Mouse (Mus musculus) myocyte (in vitro differentiated cells): ENCODE data around the gene Epha4. TPM values are rescaled to one million over a fixed set of nuclear protein-coding genes. Genes with fewer than 3 reads are reported as not detected.

Source experiments
- H3K27me3 ChIP-seq: one replicate; pipeline ENCODE4 v1.6.1; 2011; ENCODE audit not compliant: control insufficient read depth, insufficient read depth, insufficient read length
- H3K36me3 ChIP-seq: one replicate; pipeline ENCODE4 v1.6.1; 2011; ENCODE audit not compliant: control insufficient read depth, insufficient read depth
- H3K4me2 ChIP-seq: one replicate; pipeline ENCODE4 v1.6.1; 2011; ENCODE audit warnings: low read depth, control low read depth
- H3K4me3 ChIP-seq: one replicate; pipeline ENCODE4 v1.5.1; 2011; ENCODE audit warnings: mild to moderate bottlenecking, control low read depth, moderate library complexity
- H3K79me2 ChIP-seq: one replicate; pipeline ENCODE4 v1.6.1; 2011; ENCODE audit not compliant: control insufficient read depth, insufficient read depth
- H3ac ChIP-seq: one replicate; pipeline ENCODE4 v1.6.1; 2011; ENCODE audit not compliant: control insufficient read depth, insufficient read length
- CEBPB ChIP-seq: IDR thresholded peaks from 2 replicates; pipeline ENCODE4 v1.6.1; 2011; ENCODE audit warnings: mild to moderate bottlenecking, moderate library complexity; ENCODE audit not compliant: poor library complexity, insufficient read depth, severe bottlenecking
- E2F4 ChIP-seq: IDR thresholded peaks from one replicate; pipeline ENCODE4 v1.6.1; 2011; ENCODE audit warnings: mild to moderate bottlenecking, control low read depth, moderate library complexity; ENCODE audit not compliant: insufficient read depth
- MAX ChIP-seq: IDR thresholded peaks from one replicate; pipeline ENCODE4 v1.6.1; 2011; ENCODE audit warnings: low read depth, mild to moderate bottlenecking, control low read depth
- MYOD1 ChIP-seq, 3 experiments: IDR thresholded peaks; one replicate each; pipeline ENCODE4 v1.6.1; 2011; ENCODE audit warnings: control low read depth in 2 of 3, low read depth in 2 of 3, mild to moderate bottlenecking in 2 of 3, moderate library complexity in 1 of 3; ENCODE audit not compliant: insufficient read length in 2 of 3, control insufficient read depth in 1 of 3
- MYOG ChIP-seq, 3 experiments: IDR thresholded peaks; one replicate each; pipeline ENCODE4 v1.6.1; 2011; ENCODE audit warnings: control low read depth in 2 of 3, low read depth in 2 of 3, mild to moderate bottlenecking in 2 of 3; ENCODE audit not compliant: insufficient read length in 2 of 3, control insufficient read depth in 1 of 3, insufficient read depth in 1 of 3
- POLR2A ChIP-seq: IDR thresholded peaks from one replicate; pipeline ENCODE4 v1.6.1; 2011; ENCODE audit warnings: low read depth, mild to moderate bottlenecking, control low read depth, moderate library complexity; ENCODE audit not compliant: insufficient read length
- POLR2AphosphoS2 ChIP-seq: IDR thresholded peaks from one replicate; pipeline ENCODE4 v1.6.1; 2011; ENCODE audit warnings: low read depth, control low read depth; ENCODE audit not compliant: insufficient read length
- REST ChIP-seq: IDR thresholded peaks from one replicate; pipeline ENCODE4 v1.6.1; 2011; ENCODE audit warnings: mild to moderate bottlenecking, control low read depth, moderate library complexity; ENCODE audit not compliant: insufficient read depth, insufficient read length
- SRF ChIP-seq: IDR thresholded peaks from one replicate; pipeline ENCODE4 v1.6.1; 2011; ENCODE audit warnings: low read depth; ENCODE audit not compliant: control insufficient read depth, insufficient read length
- TCF12 ChIP-seq: IDR thresholded peaks from one replicate; pipeline ENCODE4 v1.6.1; 2011; ENCODE audit warnings: mild to moderate bottlenecking, control low read depth; ENCODE audit not compliant: poor library complexity, insufficient read depth, severe bottlenecking
- TCF3 ChIP-seq: IDR thresholded peaks from one replicate; pipeline ENCODE4 v1.6.1; 2011; ENCODE audit warnings: low read depth, control low read depth; ENCODE audit not compliant: insufficient read length
- USF1 ChIP-seq: IDR thresholded peaks from one replicate; pipeline ENCODE4 v1.6.1; 2011; ENCODE audit warnings: low read depth, mild to moderate bottlenecking, control low read depth, moderate library complexity
- polyA plus RNA-seq: library from polyadenylated mRNA; unstranded; fragments of >200 nt; fragmentation: generic; extraction: Trizol; gene quantifications from one replicate; pipeline ENCODE4 v1.2.1, GENCODE M21; 2012; ENCODE audit warnings: missing spikeins

Gene Epha4
- polyA plus RNA-seq, 1 experiment: 0.29 TPM

DNA sequence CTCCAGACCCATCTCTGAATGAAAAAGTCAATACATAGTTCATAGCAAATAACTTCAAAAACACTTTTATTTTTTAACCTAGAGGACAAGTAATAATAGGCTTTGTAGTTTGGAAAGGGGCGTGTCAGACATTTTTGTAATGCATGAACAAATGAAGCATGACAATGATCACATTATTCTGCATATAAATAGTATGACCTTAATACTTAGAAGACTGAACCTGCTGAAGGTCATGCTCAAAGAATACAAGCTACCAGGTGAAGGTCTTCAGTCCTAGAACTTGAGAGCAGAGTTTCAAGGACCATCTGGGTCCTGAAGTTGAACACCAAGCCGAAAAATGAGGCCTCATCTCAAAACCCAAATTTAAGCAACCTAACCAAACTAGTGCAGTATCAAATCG is 62.2 kb downstream of the Epha4 start:
- no peaks in the 10 kb centered on the region for H3K79me2 ChIP-seq
- no peaks in the 10 kb centered on the region for H3K27me3 ChIP-seq
- no peak overlapping the region for H3K4me3 ChIP-seq
- H3K36me3 ChIP-seq: no peaks in the 10 kb centered on the region
- no peak overlapping the region for H3ac ChIP-seq
- no peak for TF ChIP-seq POLR2AphosphoS2
- no peak for TF ChIP-seq POLR2A
- TF ChIP-seq MYOD1 (IDR thresholded peaks at IDR 0.05; ENCODE audit: control insufficient read depth in 1 of 3, insufficient read length in 2 of 3, low read depth in 2 of 3): no peak
- no peak for TF ChIP-seq CEBPB
- no peak for TF ChIP-seq MYOG (IDR thresholded peaks at IDR 0.05; ENCODE audit: control insufficient read depth in 1 of 3, insufficient read depth in 1 of 3, insufficient read length in 2 of 3, low read depth in 2 of 3)
- TF ChIP-seq USF1: no peak
- no peak for TF ChIP-seq REST
- TF ChIP-seq TCF12: no peak
- no peak for TF ChIP-seq SRF
- no peak for TF ChIP-seq TCF3
- no peak for TF ChIP-seq MAX
- no peak for TF ChIP-seq E2F4
- no peak overlapping the region for H3K4me2 ChIP-seq

DNA sequence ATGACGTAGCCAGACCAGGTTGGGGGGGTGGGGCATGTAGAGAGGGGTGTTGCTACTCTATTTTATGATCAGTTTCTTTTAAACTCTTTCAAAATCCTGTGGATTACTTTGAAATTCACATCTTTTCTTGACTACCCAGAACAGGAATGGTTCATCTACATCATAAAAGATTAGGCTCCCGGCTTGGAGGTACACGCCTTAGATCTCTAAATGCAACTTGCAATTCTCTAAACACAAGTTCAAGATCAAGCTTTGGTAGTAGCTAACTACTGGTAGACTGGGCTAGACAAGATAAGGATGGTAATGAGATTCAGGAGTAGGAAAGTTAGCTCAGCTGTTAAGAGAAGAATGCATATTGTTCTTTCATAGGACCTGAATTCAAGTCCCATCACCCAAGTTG is 63.3 kb downstream of the Epha4 start:
- Histone ChIP-seq H3K79me2 (no peaks in the 10 kb centered on the region), H3ac (no peak overlapping the region), H3K36me3 (no peaks in the 10 kb centered on the region), H3K4me2 (no peak overlapping the region), H3K27me3 (no peaks in the 10 kb centered on the region), H3K4me3 (no peak overlapping the region)
- TF ChIP-seq CEBPB (no peak), MAX (no peak), REST (no peak), SRF (no peak), TCF12 (no peak), USF1 (no peak), POLR2AphosphoS2 (no peak), TCF3 (no peak), MYOD1 (IDR thresholded peaks at IDR 0.05; ENCODE audit: control insufficient read depth in 1 of 3, insufficient read length in 2 of 3, low read depth in 2 of 3) (no peak)

DNA sequence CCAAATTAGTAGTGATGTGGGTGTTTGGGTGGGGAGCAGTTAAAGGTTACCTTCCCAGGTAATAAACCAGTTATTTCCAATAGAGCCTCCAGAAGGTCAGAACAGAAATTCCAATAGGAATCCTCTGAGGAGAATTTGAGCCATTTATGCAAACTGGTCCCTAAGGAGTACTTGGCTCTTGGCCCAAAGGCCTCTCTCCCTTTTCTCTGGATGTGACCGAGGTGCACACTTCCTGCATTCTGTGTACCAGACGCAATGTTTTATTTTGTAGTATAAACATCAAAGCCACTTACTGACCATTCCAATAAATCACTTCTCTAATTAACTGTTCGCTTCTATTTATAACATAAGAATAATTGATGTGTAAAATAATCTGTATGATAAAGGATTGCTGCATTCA is 64.7 kb downstream of the Epha4 start:
- Histone ChIP-seq H3K4me2 (no peak overlapping the region), H3K79me2 (no peaks in the 10 kb centered on the region), H3K27me3 (no peaks in the 10 kb centered on the region), H3K36me3 (no peaks in the 10 kb centered on the region), H3K4me3 (no peak overlapping the region), H3ac (no peak overlapping the region)
- no peak for TF ChIP-seq TCF12
- no peak for TF ChIP-seq CEBPB
- no peak for TF ChIP-seq MYOG (IDR thresholded peaks at IDR 0.05; ENCODE audit: control insufficient read depth in 1 of 3, insufficient read depth in 1 of 3, insufficient read length in 2 of 3, low read depth in 2 of 3)
- TF ChIP-seq SRF: no peak
- no peak for TF ChIP-seq E2F4
- no peak for TF ChIP-seq TCF3
- no peak for TF ChIP-seq POLR2A

DNA sequence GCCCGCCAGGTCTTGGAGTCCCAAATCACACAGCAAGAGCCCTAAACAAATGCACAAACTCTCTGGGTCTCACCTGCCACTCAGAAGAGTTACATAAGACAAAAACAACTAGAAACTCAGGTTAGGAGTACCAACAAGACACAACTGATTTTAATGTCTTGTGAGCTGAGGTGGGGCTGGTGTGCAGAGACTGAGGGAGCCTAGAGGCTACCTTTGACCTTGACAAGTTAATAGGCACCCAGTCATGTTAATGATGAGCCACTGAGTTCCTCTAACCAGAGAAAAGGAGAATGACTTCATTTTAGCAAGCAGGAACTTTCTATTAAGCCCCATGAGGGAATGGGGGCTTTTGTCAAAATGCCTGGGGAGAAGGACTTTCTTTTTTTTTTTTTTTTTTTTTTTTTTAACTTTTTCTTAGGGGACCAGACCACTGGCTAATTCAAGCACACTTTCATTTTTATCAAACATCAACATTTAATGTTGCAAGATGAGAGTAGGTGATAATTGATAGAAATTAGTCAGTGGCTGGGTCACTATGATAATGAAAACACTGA is 67.8 kb downstream of the Epha4 start:
- no peak for TF ChIP-seq CEBPB
- TF ChIP-seq POLR2AphosphoS2: no peak
- Histone ChIP-seq H3K4me2 (no peak overlapping the region), H3K27me3 (no peaks in the 10 kb centered on the region), H3K4me3 (no peak overlapping the region), H3K79me2 (no peaks in the 10 kb centered on the region), H3K36me3 (no peaks in the 10 kb centered on the region), H3ac (no peak overlapping the region)

DNA sequence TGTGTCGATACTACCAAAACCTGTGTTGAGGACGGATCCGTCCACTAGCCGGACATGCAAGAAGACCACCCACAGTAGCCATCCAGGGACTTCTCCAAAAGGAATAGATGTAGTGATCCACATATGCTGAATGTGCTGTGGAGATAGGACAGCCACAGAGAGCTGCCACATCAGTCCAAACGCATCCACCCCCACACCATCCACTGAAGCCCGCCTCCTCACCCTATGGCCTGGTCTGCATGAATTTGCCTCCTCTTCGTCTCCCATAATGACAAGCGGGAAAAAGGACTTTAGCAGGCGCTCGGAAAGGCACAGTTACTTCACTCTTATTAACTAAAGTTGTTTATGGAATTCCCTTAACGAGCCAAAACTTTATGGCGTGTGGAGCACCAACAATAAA is 68.5 kb downstream of the Epha4 start:
- no peak for TF ChIP-seq USF1
- no peak for TF ChIP-seq E2F4
- no peak for TF ChIP-seq POLR2AphosphoS2
- no peak for TF ChIP-seq POLR2A
- TF ChIP-seq CEBPB: no peak
- H3K4me3 ChIP-seq: no peak overlapping the region
- H3K79me2 ChIP-seq: no peaks in the 10 kb centered on the region
- no peaks in the 10 kb centered on the region for H3K36me3 ChIP-seq
- no peaks in the 10 kb centered on the region for H3K27me3 ChIP-seq
- H3ac ChIP-seq: no peak overlapping the region
- H3K4me2 ChIP-seq: no peak overlapping the region
